Mouse (Mus musculus) right cerebral cortex, postnatal 36 days (tissue): ENCODE results near the gene Dtx2.

Experiments
- DNase-seq, 2 experiments: peaks; one replicate each; pipeline ENCODE4 v3.0.0; 2022; ENCODE audit warnings: low spot score in 2 of 2, mixed read lengths in 1 of 2

Dtx2 gene

GRCm38 (mm10) chr5:135994725-135995687, at the start of gene Dtx2:
TSS of gene Dtx2 (plus strand) at chr5:135994800.
- peak; percentile 85 to 90 for DNase-seq

- no peak for DNase-seq
These were observed 48.6 kb upstream of the Dtx2 start for GRCm38 (mm10) chr5:135945916-135946408.

- no peak for DNase-seq
These were observed 48.0 kb upstream of the Dtx2 start for GRCm38 (mm10) chr5:135946621-135947020.

- no peak for DNase-seq
These were observed 43.7 kb upstream of the Dtx2 start for GRCm38 (mm10) chr5:135950710-135951412.

- DNase-seq = no peak
These were observed 42.9 kb upstream of the Dtx2 start for GRCm38 (mm10) chr5:135951660-135952059.

GRCm38 (mm10) chr5:135952830-135953229, 41.8 kb upstream of the Dtx2 start:
- no peak for DNase-seq

- DNase-seq = no peak
These were observed 38.0 kb upstream of the Dtx2 start for GRCm38 (mm10) chr5:135956300-135957206.

- peak; percentile 91 to 96 for DNase-seq
These were observed 37.2 kb upstream of the Dtx2 start for GRCm38 (mm10) chr5:135957207-135957974.

GRCm38 (mm10) chr5:135958367-135958766, 36.2 kb upstream of the Dtx2 start:
- no peak for DNase-seq

- no peak for DNase-seq
These were observed 34.7 kb upstream of the Dtx2 start for GRCm38 (mm10) chr5:135959911-135960310.

GRCm38 (mm10) chr5:135960909-135961635, 33.5 kb upstream of the Dtx2 start:
- no peak for DNase-seq

GRCm38 (mm10) chr5:135962125-135962491, 32.5 kb upstream of the Dtx2 start:
- no peak for DNase-seq

GRCm38 (mm10) chr5:135962492-135963279, 31.9 kb upstream of the Dtx2 start:
- peak; percentile 98 for DNase-seq

- DNase-seq = no peak
These were observed 31.3 kb upstream of the Dtx2 start for GRCm38 (mm10) chr5:135963280-135963627.

- DNase-seq = no peak
These were observed 29.1 kb upstream of the Dtx2 start for GRCm38 (mm10) chr5:135965501-135965930.

GRCm38 (mm10) chr5:135966866-135967265, 27.7 kb upstream of the Dtx2 start:
- no peak for DNase-seq

GRCm38 (mm10) chr5:135968781-135969180, 25.8 kb upstream of the Dtx2 start:
- DNase-seq = no peak

GRCm38 (mm10) chr5:135970247-135970646, 24.4 kb upstream of the Dtx2 start:
- DNase-seq = no peak

GRCm38 (mm10) chr5:135971876-135972275, 22.7 kb upstream of the Dtx2 start:
- DNase-seq = no peak
